Mouse (Mus musculus) layer of hippocampus, adult 9-10 months (tissue): ENCODE data around the gene Gk5.
"Not testable (repeated sequence)": the region's sequence is repeated elsewhere in the genome, so short reads cannot be mapped to it uniquely, and the experiment has no call there.

ENCODE experiments used
- DNase-seq: peaks from one replicate; pipeline ENCODE4 v3.0.0; 2022; ENCODE audit warnings: low spot score

The Gk5 gene

DNA sequence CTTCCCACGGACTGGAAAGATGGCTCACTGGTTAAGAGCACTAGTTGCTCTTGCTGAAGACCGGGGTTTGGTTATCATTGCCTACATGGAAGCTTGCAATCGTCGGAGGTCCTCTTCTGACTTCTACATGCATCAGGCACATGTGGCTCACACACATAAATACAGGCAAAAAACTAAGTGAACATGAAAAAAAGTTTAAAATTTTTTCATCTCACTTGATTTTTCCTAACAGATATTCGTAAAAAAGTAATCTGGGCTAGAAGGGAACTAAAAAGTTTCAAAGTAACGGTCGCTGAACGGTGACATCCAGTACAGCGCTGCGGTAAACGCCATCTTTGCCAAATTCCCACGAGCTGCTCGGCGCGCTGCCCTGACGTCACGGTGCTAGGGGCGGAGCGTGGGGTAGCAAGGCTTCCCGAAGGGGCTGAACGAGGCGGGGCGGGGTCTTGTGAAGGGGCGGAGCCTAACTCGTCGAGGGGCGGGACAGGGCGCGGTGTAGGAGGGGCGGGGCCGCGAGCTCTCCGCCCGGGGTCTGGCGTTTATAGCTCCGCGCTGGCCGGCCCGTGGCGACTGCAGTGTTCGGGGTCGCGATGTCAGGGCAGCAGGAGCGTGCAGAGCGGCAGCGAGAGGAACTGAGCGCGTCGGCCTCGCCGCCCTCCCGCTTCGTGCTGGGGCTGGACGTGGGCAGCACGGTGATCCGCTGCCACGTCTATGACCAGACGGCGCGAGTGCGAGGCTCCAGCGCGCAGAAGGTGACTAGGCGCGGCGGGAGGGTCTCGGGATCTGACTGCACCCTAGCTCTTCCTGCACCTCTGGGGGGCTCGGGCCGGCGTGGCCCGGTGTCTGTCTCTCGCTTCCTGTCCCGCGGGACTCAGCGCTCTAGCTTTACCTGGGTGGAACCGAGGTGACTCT lies at the start of gene Gk5:
TSS of gene Gk5 (plus strand) at position 502 of the 912 bp plus-strand sequence.
- peak; percentile 72 for DNase-seq

DNA sequence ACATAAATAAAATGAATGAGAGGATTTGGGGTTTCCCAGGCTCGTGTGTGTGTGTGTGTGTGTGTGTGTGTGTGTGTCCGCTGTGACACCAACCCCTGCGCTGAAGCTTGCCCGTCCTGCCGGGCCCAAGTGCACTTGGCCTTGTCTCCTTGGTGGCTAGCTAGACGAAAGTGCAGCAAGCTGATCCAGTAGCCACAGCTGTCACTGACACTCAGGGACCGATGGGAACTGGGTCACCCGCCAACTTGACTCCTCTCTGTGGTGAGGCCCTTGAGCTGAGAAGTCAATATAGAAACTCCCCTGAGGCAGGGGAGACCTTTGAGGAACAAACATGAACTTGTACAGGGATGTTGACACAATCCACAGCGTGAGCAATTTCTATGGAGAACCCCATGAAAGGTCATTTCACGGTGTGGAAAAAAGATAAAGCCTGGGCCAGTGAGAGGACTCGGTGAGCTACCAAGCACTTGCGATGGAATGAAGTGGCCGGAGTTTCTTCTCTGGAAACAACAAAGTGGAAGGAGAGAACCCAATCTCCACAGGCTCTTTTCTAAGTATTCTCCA lies 40.3 kb upstream of the Gk5 start:
- DNase-seq, result no peak

DNA sequence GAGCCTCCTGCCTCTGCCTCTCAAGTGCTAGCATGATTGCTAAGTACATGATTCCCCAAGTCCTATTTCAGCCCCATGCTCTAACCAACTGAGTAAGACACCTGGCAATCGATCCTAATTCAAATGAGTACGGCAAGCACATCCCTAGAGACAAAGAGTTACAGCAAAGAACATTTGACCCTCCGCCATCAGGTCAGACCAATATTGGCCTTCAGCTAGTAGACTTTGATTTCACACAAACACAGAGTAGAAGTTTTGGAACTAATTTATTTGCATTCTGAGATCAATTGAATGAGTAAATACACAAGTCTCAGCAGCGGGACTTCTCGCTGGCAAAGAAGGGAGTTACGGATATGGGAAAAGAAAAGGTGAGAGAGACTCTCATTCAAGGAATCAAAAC lies 33.9 kb upstream of the Gk5 start:
- no peak for DNase-seq

DNA sequence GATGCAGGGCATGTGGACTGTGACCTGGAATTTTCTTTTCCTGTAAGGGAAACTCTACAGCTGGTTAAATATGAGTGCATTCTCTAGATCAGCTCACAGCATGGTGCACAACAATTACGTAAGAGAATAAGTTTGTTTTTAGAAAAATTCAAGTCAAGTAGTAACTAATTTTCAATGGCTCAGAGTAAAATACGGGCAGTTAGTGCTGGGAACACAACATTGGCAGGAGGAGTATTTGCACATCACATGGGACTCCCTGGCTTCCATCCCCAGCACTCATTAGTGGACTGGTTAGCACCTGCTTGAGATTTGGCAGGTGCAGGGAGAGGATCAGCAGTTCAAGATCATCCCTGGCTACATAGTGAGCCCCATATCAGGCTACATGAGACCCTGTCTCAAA lies 31.5 kb upstream of the Gk5 start:
- DNase-seq, result no peak

DNA sequence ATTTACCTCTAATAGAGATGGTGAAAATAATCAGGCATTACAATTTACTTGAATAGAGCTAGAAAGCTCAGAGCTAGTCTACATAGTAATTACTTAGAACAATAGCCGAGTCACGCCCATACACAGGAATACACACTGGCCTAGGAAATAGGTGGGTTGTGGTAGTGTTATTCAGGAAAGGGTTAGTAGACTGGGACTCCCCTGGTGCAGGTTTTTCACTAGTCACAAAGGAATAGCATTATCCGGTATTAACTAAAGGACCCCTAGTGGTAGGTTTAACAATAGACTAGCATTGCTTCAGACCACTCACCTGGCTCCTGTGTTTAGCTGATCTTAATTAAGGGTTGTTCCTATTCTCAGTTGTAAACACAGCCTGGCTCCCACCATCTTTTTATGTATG lies 30.7 kb upstream of the Gk5 start:
- DNase-seq, result not testable (repeated sequence)

DNA sequence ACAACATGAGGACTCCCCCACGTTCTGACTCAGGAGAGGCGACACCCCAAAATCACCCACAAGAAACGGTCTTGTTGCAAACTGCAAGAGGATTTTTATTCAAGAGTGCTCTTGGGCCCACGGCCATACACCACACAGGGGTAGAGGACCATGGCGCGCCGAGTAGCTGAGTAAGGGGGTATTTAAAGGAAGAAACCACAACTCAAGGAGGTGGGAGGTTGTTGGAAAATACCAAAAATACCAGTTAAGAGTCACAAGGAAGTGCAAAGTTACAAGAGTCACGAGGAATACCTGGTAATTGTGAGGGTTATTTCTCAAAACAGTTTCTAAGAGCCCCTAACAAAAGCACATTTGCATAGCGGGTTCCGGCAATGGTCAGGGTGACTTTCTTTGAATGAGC lies 26.5 kb upstream of the Gk5 start:
- DNase-seq, result not testable (repeated sequence)

DNA sequence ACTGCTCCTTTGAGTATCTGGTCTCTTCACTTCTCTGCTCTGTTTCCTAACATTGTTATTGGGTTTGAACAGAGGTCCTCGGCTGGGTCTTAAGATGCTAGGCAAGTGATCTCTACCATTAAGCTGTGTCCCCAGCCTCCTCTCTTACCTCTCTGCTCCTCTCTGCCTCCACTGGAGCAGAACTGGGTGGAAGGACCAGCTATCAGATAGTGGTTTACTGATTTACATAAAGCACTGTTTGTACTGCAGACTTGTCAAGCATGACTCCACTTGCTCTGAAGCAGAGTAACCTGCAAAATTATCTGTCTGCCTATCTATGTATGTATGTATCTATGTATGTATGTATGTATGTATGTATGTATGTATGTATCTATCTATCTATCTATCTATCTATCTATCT lies 25.9 kb upstream of the Gk5 start:
- DNase-seq, result no peak

DNA sequence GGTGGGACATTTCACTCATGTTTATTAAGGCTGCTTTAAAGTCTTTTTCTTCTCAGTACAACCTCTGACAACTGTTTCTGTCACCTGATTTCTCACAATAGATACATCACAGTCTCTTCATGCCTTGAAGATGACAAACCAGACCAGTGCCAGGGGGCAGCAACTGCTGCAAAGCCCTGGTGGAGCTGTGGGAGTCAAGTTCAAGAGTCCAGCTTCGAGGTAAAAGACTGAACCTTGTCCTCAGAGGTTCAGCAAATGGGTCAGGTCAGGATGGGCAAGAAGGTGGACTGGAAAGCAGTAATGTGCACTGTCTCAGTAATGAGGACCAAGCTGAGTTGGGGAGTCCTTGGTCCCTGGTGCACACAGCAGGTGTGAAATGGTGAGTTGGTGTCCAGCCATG lies 24.8 kb upstream of the Gk5 start:
- no peak for DNase-seq

DNA sequence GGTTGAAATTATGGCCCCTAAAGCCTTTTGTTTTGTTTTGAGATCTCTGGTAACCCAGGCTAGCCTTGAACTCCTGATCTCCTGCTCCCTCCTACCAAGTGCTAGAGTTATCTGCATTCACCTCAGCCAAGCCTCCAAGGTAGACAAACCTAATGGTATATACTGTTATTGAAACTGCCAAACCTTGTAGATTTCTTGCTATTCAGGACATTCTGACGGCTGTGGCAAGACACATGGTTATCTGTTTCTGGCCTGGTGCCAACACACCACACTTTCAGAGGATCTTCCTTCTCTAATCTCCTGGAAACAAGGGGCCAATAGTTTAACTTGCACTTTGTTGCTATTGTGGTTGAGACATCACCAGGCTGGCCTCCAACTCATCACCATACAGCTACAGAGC lies 24.0 kb upstream of the Gk5 start:
- DNase-seq, result no peak

DNA sequence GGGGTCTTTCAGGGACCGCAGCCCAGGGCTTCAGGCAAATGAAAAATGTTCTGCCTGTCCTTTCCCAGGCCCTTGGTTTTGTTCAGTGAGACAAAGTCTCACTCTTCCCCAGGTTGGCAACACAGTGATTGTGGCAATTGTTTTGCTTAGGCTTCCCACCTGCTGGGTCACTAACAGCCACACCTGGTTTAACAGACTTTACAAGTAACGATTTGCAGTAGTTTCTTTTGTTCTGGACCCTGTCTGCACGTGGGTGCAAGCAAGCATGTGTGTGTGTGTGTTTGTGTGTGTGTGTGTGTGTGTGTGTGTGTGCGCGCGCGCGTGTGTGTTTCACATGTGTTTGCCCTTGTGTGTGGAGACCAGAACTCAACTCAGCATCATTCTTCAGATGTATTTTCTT lies 16.3 kb upstream of the Gk5 start:
- no peak for DNase-seq

DNA sequence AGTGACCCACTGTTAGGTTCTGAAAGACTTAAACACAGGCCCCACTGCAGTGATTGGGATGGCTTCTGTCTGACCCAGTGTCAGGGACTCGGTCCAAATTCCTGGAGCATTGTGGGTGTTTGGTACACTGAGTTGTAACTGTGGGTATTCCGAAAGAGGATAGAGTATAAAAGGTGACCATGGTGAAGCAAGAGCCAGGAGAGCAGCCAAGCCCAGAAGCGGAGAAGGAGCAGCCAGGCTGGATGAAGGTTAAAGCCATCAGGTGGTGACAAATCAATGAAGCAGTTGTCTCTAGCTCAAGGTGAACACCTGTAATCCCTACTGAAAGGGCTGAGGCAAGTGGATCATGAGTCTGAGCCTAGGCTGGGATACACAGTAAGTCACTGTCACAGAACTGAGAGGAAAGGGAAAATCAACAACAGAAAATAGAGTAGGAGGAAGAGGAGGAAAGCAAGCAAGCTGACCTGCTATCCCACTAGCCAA lies 6.2 kb upstream of the Gk5 start:
- no peak for DNase-seq

DNA sequence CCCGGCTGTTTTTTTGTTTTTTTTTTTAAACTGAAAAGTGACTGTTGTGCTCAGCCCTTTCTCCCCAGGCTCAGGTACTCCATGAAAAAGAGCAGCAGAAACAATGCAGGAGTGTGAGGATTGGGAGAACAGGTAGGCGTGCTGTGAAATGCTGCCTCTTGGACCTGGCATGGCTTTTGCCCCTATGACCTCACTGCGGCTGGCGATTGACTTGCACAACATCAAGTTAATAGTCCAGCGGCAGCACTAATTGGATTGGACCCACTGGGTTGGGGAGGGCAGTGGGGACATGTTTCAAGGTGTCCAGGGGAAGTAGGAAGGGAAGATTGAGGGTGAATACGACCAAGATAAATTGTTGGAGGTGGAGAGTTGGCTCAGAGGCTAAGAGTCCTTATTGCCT lies 2.4 kb upstream of the Gk5 start:
- no peak for DNase-seq

DNA sequence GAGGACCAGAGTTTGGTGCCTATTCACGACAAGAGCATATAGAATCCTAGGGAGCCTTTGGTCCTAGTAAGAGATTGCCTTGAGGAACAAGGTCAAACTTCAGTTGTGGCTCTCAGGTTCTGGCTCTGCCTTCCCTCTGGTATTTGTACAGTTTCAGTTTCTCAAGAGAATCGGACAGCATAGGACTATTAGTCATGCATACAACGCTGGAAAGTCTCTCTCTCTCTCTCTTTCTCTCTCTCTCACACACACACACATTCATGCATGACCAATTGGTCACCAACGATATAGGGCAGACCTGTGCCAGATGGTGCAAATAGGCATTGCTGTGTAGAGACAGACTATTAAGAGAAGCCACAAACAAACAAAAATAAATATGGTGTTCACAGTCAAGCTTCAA lies 946 bp upstream of the Gk5 start:
- no peak for DNase-seq

DNA sequence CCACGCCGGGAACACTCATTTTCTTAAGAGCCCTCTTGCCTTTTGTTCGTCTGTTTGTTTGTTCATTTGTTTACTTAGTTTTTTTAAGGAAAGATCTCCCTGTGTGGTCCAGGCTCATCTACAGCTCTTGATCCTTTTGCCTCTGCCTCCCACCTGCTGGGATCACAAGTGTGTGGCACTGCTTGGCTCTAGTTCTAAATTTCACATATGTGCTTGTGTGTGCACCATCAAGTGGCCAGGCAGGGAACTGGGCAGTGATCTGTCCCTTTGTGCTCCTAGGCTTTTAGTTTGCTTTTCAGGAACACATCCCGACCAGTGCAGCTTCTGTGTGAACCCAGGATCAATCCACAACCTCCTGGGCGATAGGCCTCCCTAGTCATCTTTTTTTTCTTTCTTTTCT lies 8.8 kb downstream of the Gk5 start:
- DNase-seq, result no peak

DNA sequence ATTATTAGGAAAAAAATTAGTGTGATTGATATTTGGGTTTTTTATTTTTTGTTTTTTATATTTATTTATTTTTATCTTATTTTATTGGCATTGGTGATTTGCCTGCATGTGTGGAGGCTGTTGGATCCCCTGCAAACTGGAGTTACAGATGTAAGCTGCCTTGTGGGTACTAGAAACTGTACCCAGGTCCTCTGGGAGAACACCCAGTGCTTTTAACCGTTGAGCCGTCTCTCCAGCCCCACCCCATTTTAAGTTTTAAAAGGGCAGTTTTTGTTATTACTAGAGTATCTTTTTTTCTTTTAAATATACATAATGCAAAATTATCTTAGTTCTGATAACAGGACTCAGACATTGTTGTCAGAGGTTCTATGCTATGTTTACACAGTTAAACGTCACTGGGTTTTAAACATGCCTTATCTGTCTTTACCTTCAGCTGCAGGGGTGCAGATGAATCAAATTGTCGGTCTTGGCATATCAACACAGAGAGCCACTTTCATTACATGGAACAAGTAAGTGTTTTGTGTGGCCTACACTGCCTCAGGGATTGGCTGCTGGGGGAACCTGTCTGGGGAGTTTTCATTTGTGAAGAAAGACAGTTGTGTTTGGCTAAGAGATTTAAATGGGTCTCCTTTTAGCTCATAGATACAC lies 13.9 kb downstream of the Gk5 start:
- no peak for DNase-seq

DNA sequence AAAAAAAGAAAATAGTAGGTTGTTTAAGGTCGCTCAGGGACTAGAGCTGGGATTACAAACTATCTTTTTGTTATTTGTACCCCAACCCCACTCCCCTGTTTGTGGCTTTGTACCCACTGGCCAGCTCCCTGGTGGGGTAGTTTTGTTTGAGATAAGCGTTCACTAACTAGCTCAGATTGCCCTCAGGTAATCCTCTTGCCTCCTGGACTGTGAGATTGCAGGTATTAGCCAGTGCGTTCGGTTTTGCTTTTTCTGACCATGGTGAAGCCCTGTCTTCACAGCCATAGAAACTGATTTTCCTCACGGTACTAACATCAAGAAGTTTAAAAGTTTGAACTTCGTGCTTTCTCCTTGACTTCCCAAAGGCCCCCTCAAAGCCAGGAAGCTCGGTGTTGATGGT lies 15.3 kb downstream of the Gk5 start:
- no peak for DNase-seq

DNA sequence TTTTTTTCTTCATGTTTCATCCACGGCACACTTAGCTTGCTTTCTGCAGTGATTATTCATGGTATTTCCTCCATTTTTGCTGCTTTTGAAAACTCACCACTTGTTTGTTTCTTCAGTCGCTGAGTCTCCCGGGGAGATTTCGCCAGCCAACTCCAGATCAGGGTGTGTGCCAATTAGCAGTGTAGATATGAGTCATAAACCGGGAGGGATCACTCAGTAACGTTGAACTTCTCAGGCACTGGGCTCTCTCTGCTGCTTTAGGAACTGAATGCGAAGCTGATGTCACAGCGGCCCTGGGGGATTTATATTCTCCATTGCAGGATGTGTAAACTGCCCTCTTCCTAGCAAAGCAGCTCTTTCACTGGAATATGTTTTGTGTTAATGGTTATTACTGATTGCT lies 15.8 kb downstream of the Gk5 start:
- DNase-seq, result no peak

DNA sequence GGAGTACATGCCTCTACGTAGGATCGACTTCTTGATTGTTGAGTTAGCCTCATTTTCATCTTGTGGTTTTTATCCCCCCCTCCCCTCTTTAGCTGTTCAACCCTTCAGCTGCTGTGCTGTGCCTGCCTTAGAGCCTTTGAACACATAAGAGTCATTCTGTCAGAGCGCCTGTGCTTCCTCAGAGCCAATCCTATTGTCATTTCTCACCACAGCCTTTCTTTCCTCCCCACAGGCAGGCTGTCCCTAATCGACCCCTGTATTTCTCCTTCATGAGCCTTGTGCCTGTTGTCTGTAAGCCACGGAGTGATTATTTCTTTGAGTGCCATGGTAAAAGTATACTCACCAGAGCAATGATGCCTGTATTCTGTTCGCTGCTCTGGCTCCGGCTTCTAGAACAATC lies 16.3 kb downstream of the Gk5 start:
- DNase-seq, result no peak

DNA sequence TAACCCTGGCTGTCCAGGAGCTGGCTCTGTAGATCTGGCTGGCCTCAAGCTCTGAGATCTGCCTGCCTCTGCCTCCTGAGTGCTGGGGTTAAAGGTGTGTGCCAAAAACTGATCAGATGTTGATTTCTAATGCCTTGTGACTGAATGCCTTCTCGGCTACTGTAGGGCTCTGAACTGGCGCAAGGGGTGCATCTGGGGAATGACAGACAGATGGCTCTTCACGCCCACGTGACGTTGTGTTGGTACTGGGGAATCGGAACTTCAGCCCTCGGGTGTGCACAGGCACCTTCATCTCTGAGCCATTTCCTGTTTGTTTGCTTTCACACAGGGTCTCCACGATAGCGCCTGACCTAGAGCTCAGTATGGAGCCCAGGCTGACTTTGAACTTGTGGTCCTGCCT lies 19.8 kb downstream of the Gk5 start:
- no peak for DNase-seq

DNA sequence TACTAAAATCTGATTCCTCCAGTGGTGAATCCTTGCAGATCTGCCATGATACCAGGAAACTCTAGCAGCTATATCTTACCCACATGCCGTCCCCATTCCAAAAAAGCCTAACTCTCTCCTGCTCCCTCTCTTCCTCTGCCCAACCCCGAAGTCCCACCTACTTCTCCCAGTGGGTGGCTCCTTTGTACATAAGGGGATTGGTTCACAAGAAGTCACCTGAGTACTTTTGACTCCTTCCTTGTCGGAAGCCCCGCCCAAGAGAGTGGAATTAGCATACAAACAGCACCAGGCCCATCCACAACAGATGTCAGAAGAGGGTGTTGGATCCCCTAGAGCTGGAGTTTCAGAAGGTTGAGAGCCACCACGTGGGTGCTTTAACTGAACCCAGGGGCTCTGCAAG lies 20.7 kb downstream of the Gk5 start:
- no peak for DNase-seq

DNA sequence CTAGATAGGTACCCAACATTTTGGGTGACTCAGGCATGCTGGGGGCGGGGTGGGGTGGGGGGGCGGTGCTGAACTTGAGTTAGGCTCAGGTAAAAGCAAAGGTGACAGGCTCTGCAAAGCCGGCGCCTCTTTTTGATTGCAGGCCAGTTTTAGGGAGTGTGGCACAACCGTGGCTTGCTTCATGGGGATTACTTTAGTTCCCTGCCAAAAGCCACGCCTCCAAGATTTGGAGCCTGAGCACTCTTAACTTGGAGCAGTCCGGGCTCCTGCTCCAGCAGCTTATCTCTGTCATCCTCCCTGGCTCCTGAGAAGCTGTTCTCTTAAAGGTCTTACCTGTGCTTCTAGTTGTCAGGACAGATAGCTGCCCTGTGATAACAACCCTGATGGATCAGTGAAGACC lies 21.8 kb downstream of the Gk5 start:
- DNase-seq, result no peak

DNA sequence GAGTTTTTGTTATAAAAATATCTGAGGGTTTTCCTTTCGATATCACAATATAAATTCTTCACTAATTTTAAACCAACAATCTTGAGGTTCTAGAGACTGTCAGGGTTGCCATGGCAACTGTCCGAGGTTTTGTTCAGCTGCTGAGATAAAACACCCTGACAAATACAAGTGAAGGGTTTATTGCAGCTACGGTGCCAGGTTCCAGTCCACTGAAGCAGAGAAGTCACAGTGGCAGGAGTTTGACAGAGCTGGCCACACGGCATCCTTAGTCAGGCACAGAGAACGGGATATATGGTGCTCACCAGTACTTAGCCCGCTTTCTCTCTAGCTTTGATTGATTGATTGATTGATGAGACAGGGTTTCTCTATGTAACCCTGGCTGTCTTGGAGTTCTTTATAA lies 23.3 kb downstream of the Gk5 start:
- no peak for DNase-seq

DNA sequence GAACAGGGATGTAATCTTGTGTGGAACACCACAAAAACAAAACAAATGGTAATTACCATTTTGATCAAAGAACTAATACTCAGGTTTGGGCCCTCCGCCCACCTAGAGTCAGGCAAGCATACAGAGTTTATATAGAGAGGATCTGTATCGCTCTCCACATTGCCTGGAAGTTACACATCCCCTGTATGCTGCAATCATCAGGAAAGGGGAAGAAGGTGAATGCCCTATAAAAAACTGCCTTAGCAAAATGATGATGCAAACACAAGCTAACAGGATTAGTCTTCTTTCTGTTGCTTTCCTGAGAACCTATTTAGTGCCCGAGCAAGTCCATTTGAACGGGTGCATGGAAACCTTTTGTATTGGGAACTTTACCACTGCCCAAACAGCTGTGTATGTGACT lies 24.5 kb downstream of the Gk5 start:
- no peak for DNase-seq
